Mouse (Mus musculus) MEL-GATA-1-ER (cell line): Measurements from ENCODE around the gene Dyrk1a.

Source experiments
- DNase-seq: peaks from one replicate; pipeline ENCODE4 v3.0.0-alpha.2; 2012; ENCODE audit warnings: low read depth; ENCODE audit errors: extremely low read depth

Dyrk1a gene

GRCm38 (mm10) chr16:94559282-94559681 is 10.5 kb upstream of the Dyrk1a start:
- no peak for DNase-seq

GRCm38 (mm10) chr16:94559782-94560181 is 10.0 kb upstream of the Dyrk1a start:
- DNase-seq, result no peak

GRCm38 (mm10) chr16:94560618-94561017 is 9.2 kb upstream of the Dyrk1a start:
- DNase-seq, result no peak

GRCm38 (mm10) chr16:94566124-94566523 is 3.7 kb upstream of the Dyrk1a start:
- DNase-seq, result no peak

- no peak for DNase-seq
Observed at GRCm38 (mm10) chr16:94566834-94567585, 2.8 kb upstream of the Dyrk1a start.

- DNase-seq, result no peak
Observed at GRCm38 (mm10) chr16:94567751-94568150, 2.1 kb upstream of the Dyrk1a start.

- no peak for DNase-seq
Observed at GRCm38 (mm10) chr16:94568335-94569228, 1.2 kb upstream of the Dyrk1a start.

GRCm38 (mm10) chr16:94570361-94571041 is 691 bp downstream of the Dyrk1a start:
- peak; percentile 24 for DNase-seq

GRCm38 (mm10) chr16:94571111-94571993 is 1.5 kb downstream of the Dyrk1a start:
- peak; percentile 24 for DNase-seq

- DNase-seq, result no peak
Observed at GRCm38 (mm10) chr16:94572422-94572821, 2.6 kb downstream of the Dyrk1a start.

- DNase-seq, result no peak
Observed at GRCm38 (mm10) chr16:94574025-94574717, 4.4 kb downstream of the Dyrk1a start.

GRCm38 (mm10) chr16:94574718-94575094 is 4.9 kb downstream of the Dyrk1a start:
- DNase-seq, result no peak

GRCm38 (mm10) chr16:94575757-94576156 is 5.9 kb downstream of the Dyrk1a start:
- DNase-seq, result no peak

GRCm38 (mm10) chr16:94579348-94579747 is 9.5 kb downstream of the Dyrk1a start:
- no peak for DNase-seq

GRCm38 (mm10) chr16:94580844-94581405 is 11.1 kb downstream of the Dyrk1a start:
- no peak for DNase-seq

GRCm38 (mm10) chr16:94586349-94586990 is 16.7 kb downstream of the Dyrk1a start:
- DNase-seq, result no peak

GRCm38 (mm10) chr16:94587461-94587860 is 17.7 kb downstream of the Dyrk1a start:
- DNase-seq, result no peak

- no peak for DNase-seq
Observed at GRCm38 (mm10) chr16:94588171-94588570, 18.4 kb downstream of the Dyrk1a start.

GRCm38 (mm10) chr16:94588974-94589373 is 19.2 kb downstream of the Dyrk1a start:
- no peak for DNase-seq
